Mouse (Mus musculus) right cerebral cortex, postnatal 14 days (tissue): ENCODE data around the gene Phactr3.
"Not testable (repeated sequence)": the region's sequence is repeated elsewhere in the genome, so short reads cannot be mapped to it uniquely, and the experiment has no call there.

Experiments used
- DNase-seq: peaks from one replicate; pipeline ENCODE4 v3.0.0; 2022

Phactr3 gene

DNA sequence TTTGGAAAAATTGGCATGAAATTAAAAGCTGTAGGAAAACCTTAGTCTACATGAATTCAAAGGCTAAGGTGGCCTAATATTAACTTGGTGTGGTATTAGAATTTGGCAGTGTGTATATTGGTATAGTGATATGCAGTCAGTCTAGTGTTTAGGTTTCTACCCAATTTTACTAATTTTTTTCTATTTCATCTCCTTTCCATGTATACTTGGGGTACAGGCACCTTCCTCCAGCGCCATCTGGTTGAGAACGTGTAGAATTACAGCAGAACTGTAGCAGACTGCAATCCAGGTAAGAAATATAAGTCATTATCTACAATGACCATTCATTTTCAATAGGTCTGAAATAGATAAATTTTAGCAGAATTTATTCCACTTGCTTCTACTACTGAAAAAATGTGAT lies 220.3 kb downstream of the Phactr3 start:
- DNase-seq: no peak

DNA sequence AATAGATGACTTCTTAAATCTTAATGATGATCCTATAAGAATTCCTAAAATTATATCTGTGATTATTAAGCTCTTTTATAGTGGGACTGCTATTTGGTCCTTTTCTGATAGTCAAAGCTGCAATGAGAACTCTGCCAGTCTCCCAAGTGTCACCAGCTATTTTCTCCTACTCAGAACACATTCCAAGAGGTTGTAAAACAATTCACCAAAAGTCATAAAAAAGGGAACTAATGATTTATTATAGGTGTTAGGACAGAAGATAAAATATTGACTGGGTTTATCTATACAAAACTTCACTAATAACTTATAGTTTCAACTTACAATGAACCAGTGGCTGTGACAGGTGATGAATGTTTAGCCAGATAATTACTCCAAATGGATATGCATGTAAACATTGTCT lies 223.3 kb downstream of the Phactr3 start:
- not testable (repeated sequence) for DNase-seq

DNA sequence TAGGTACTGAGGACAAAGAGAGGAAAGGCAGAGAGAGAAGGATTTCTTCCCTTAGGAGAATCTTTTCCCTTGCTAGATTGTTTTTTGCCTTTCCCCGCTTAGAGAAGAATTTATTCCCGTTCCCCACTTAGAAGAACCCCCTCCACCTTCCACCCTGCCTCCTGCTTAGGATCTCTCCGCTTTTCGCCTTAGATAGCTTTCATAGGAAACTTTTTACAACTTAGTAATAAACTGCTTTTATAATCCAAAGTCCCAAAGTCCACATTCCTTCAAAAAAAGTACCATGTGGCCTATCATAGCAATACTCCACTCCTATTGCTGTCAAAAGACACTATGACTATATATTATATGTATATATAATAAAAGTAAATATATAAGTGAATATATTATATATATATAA lies 223.8 kb downstream of the Phactr3 start:
- no peak for DNase-seq
